Mouse (Mus musculus): Measurements from ENCODE around the gene Gm3402.
"Not testable (repeated sequence)": the region's sequence is repeated elsewhere in the genome, so short reads cannot be mapped to it uniquely, and the experiment has no call there.

The Gm3402 gene

DNA sequence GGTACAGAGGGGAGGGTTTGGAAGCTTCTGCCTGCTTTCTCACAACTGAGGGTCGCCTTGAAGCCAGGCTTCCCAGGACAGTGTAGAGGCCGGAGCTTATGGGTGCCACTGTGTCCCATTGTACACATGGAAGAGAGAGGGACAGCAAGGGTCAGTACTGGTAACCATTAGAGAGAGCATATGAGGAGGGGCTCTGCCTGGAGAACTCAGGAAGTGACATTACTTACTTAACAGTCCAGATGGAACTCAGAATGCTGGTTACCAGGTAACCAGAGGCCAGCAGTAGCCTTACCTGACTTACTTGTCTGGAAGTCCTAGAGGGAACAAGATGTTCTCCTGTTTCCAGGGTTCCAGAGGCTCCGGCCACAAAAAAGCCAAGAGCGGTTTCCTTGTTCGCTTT, at the start of gene Gm3402:
TSS of gene Gm3402 (plus strand) at position 301 of the 400 bp plus-strand sequence.
- DNase-seq (ENCODE audit: low spot score): not testable (repeated sequence)

GRCm38 (mm10) chr5:146466663-146467062, 47.3 kb upstream of the Gm3402 start:
- no peak for DNase-seq (ENCODE audit: low spot score)

DNA sequence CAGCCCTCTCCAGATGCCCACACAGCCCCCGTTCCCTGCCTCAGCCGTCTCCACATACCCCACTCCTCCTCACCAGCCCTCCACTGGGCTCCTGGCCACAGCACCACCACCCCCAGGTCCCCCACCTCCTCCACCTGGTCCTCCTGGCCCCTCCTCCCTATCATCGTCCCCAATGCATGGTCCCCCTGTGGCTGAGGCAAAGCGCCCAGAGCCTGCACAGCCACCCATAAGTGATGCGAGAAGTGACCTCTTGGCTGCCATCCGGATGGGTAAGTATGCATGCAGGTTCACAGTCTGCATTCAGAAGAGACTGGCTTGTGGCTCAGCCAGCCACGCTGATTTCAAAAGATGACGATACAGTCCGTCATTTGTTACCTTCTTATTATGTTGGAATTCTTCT, 45.6 kb upstream of the Gm3402 start:
- no peak for DNase-seq (ENCODE audit: low spot score)

DNA sequence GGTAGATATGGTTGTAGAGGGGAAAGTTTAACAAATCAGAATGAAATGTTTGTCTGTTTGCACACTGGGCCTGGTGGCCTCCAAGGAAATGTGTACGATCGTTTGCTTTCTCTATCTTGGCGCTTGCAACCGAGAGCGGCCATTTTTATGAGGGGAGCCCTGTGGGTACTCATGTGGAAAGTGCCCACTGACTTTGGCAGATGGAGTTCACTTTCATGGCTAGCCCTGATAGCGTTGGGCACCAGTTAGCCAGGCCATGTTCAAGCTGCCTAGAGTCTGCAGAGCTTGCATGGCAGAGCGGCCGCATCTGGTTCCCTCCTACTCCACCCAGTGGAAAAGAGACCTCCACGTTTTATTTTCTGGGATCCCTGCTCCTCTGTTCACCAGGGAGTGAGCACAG, 43.1 kb upstream of the Gm3402 start:
- no peak for DNase-seq (ENCODE audit: low spot score)

GRCm38 (mm10) chr5:146471311-146471710, 42.6 kb upstream of the Gm3402 start:
- no peak for DNase-seq (ENCODE audit: low spot score)

DNA sequence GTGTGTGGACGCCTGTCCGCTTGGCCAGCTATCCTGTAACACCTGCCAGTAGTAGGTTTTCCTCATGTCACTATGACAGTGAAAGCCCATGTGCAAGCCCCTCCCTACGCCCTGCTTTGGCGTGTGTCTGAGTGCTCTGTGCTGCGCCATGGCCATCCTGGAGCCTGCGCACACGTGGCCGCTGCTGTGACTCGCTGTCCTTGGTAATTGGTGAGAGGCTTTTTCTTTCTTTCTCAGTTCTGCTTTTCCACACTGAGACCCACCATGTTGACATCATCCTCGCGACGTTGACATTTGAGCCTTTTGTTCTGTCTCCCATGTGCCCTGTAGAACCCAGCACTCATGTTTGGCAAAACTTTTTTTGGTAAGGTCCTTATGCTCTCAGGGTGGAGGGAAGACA, 42.1 kb upstream of the Gm3402 start:
- no peak for DNase-seq (ENCODE audit: low spot score)

GRCm38 (mm10) chr5:146479564-146479963, 34.4 kb upstream of the Gm3402 start:
- peak; percentile 50 for DNase-seq (ENCODE audit: low spot score)

DNA sequence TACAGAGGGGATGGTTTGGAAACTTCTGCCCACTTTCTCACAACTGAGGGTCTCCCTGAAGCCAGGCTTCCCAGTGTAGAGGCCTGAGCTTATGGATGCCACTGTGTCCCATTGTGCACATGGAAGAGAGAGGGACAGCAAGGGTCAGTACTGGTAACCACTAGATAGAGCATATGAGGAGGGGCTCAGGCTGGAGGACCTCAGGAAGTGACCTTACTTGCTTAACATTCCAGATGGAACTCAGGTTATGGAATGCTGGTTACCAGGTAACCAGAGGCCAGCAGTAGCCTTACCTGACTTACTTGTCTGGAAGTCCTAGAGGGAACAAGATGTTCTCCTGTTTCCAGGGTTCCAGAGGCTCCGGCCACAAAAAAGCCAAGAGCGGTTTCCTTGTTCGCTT, 32.3 kb upstream of the Gm3402 start, which contains the start of gene Gm6408:
TSS of gene Gm6408 (plus strand) at position 301 of the 400 bp plus-strand sequence.
- not testable (repeated sequence) for DNase-seq (ENCODE audit: low spot score)

DNA sequence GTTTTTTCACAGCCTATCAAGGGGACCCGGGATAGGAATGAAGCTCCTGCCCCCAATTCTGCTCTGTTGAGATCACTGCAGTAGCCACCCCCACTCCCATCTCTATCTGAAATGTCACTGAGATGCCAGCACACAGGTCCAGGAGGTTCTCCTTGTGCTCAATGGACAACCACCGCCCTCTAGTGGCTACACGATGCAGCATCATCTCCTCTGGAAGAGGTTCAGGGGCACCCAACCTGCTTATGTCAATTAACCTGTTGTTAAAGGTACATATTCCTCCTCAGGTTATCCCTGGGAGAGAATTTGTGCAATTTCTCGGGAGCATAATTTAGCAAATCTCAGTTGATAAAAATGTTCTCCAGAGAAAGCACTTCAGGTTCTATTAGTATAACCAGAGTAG, 25.0 kb upstream of the Gm3402 start:
- DNase-seq (ENCODE audit: low spot score): not testable (repeated sequence)

DNA sequence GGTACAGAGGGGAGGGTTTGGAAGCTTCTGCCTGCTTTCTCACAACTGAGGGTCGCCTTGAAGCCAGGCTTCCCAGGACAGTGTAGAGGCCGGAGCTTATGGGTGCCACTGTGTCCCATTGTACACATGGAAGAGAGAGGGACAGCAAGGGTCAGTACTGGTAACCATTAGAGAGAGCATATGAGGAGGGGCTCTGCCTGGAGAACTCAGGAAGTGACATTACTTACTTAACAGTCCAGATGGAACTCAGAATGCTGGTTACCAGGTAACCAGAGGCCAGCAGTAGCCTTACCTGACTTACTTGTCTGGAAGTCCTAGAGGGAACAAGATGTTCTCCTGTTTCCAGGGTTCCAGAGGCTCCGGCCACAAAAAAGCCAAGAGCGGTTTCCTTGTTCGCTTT, 22.9 kb upstream of the Gm3402 start, which contains the start of gene Gm6370:
TSS of gene Gm6370 (plus strand) at position 301 of the 400 bp plus-strand sequence.
- not testable (repeated sequence) for DNase-seq (ENCODE audit: low spot score)

GRCm38 (mm10) chr5:146502099-146502498, 11.8 kb upstream of the Gm3402 start, which contains the start of gene 4930449I24Rik:
Gene 4930449I24Rik, plus strand, starts transcription at chr5:146502399.
- not testable (repeated sequence) for DNase-seq (ENCODE audit: low spot score)

DNA sequence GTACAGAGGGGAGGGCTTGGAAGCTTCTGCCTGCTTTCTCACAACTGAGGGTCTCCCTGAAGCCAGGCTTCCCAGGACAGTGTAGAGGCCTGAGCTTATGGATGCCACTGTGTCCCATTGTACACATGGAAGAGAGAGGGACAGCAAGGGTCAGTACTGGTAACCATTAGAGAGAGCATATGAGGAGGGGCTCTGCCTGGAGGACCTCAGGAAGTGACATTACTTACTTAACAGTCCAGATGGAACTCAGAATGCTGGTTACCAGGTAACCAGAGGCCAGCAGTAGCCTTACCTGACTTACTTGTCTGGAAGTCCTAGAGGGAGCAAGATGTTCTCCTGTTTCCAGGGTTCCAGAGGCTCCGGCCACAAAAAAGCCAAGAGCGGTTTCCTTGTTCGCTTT, 11.6 kb downstream of the Gm3402 start, which contains the start of gene Gm3404:
TSS of gene Gm3404 (plus strand) at position 301 of the 400 bp plus-strand sequence.
- not testable (repeated sequence) for DNase-seq (ENCODE audit: low spot score)

GRCm38 (mm10) chr5:146537347-146537746, 23.4 kb downstream of the Gm3402 start, which contains the start of gene Gm3409:
Gene Gm3409, plus strand, starts transcription at chr5:146537647.
- not testable (repeated sequence) for DNase-seq (ENCODE audit: low spot score)

- DNase-seq (ENCODE audit: low spot score): not testable (repeated sequence)
These were observed 41.9 kb downstream of the Gm3402 start, which contains the start of gene Gm3415 for GRCm38 (mm10) chr5:146555836-146556235. Gene Gm3415, plus strand, starts transcription at chr5:146556136.

GRCm38 (mm10) chr5:146564259-146564658, 50.3 kb downstream of the Gm3402 start:
- no peak for DNase-seq (ENCODE audit: low spot score)
